Mouse (Mus musculus): ENCODE measurements around the gene Myh7.

DNA sequence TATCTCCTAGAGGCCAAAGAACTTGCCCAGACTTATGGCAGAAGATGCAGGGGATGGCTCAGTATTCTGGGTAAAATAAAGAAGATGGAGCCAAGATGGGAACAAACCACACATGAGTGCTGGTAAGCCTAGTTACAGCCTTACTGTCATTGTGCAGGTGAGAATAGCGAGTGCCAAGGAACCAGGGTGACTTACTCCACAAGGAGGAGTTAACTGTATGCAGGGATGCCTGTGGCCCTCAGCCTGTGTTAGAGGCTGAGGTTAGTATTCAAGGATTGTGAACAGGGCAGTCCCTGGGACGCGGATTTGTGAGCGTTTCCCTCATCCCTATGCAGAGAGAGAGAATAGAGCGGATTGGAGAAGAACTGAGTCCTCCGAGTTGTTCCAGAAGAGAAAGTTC is 42.8 kb downstream of the Myh7 start:
- TF ChIP-seq CTCF (IDR thresholded peaks at IDR 0.05; ENCODE audit: low read depth, low read length) (no peak), POLR2AphosphoS5 (IDR thresholded peaks at IDR 0.05; ENCODE audit: insufficient replicate concordance, low read depth, low read length) (no peak), GATA2 (IDR thresholded peaks at IDR 0.05; ENCODE audit: borderline replicate concordance, low read depth, low read length) (no peak), GATA1 (IDR thresholded peaks at IDR 0.05; ENCODE audit: borderline replicate concordance, low read length) (no peak), TAL1 (conservative IDR thresholded peaks at IDR 0.05; ENCODE audit: low read depth, low read length) (no peak)
